Mouse (Mus musculus) liver, postnatal 0 days (tissue): ENCODE measurements at regions not wholly inside any gene's neighbourhood (a gene's known extent, or its start where the extent isn't known, plus 50 kb on each side); places are given as distances from the start of the nearest gene placed in this dataset.

Experiments used
- ATAC-seq: fragments of 200-750 bp; cut with Nextera tagmentation; 2 replicates; pipeline ENCODE4 v1.8.0; 2017; ENCODE audit warnings: mild to moderate bottlenecking, moderate library complexity
- DNase-seq: peaks from one replicate; pipeline ENCODE4 v3.0.0-alpha.2; 2016
- H3K27ac ChIP-seq: fragments of 300-500 bp; sonication (generic); 2 replicates; pipeline ENCODE4 v1.5.1; 2014; ENCODE audit warnings: antibody characterized with exemption, moderate library complexity, mild to moderate bottlenecking, low read depth
- H3K27me3 ChIP-seq: fragments of 300-500 bp; sonication (generic); 2 replicates; pipeline ENCODE4 v1.6.1; 2014; ENCODE audit warnings: low read length, control low read depth, mixed read lengths; ENCODE audit not compliant: insufficient read depth
- H3K36me3 ChIP-seq: fragments of 300-500 bp; sonication (generic); replicated peaks from 2 replicates; pipeline ENCODE4 v1.6.1; 2014; ENCODE audit warnings: mild to moderate bottlenecking, control low read depth, low read length, moderate library complexity, mixed read lengths; ENCODE audit not compliant: insufficient read depth
- H3K4me1 ChIP-seq: fragments of 300-500 bp; sonication (generic); 2 replicates; pipeline ENCODE4 v1.6.1; 2014; ENCODE audit warnings: antibody characterized with exemption, mild to moderate bottlenecking, control low read depth; ENCODE audit not compliant: insufficient read depth
- H3K4me2 ChIP-seq: fragments of 300-500 bp; sonication (generic); 2 replicates; pipeline ENCODE4 v1.6.1; 2014; ENCODE audit warnings: low read depth, mild to moderate bottlenecking, low read length, moderate library complexity, mixed read lengths
- H3K4me3 ChIP-seq: fragments of 300-500 bp; sonication (generic); 2 replicates; pipeline ENCODE4 v1.5.1; 2014; ENCODE audit warnings: low read depth, low read length
- H3K9ac ChIP-seq: fragments of 300-500 bp; sonication (generic); replicated peaks from 2 replicates; pipeline ENCODE4 v1.6.1; 2014; ENCODE audit warnings: mild to moderate bottlenecking, moderate library complexity
- H3K9me3 ChIP-seq: fragments of 300-500 bp; sonication (generic); 2 replicates; pipeline ENCODE4 v1.6.1; 2016; ENCODE audit warnings: mild to moderate bottlenecking, control low read depth, low read length, mixed read lengths
- CTCF ChIP-seq: sonication (generic); IDR thresholded peaks from 2 replicates; pipeline ENCODE4 v1.5.1; 2016; ENCODE audit warnings: antibody characterized with exemption, low read depth
- EP300 ChIP-seq: IDR thresholded peaks from 2 replicates; pipeline ENCODE4 v1.6.1; 2016; ENCODE audit warnings: antibody characterized with exemption, low read depth, mild to moderate bottlenecking
- WGBS: fragments of 180-500 bp; shearing (Covaris S2); extraction: QIAGEN DNeasy Blood & Tissue Kit; methylation state at CpG from one replicate; pipeline ENCODE4 v1.1.7; 2014; ENCODE audit not compliant: insufficient replicate concordance; 5-methylcytosine and 5-hydroxymethylcytosine counted together

- no peak for DNase-seq
- H3K4me2 ChIP-seq: no peak overlapping the region
- no peak overlapping the region for H3K27ac ChIP-seq
- H3K27me3 ChIP-seq: no peaks in the 10 kb centered on the region
- no peaks in the 10 kb centered on the region for H3K9me3 ChIP-seq
- ATAC-seq: no peak
- H3K4me1 ChIP-seq: no peaks in the 10 kb centered on the region
- no peak overlapping the region for H3K4me3 ChIP-seq
- no peak overlapping the region for H3K9ac ChIP-seq
- no peak for TF ChIP-seq CTCF
- TF ChIP-seq EP300: no peak
- H3K36me3 ChIP-seq: no peaks in the 10 kb centered on the region
- 74% methylated on average over 3 of the region's 3 CpGs for WGBS
Observed at GRCm38 (mm10) chr3:137015199-137015598, 325.7 kb upstream of the Emcn start.

- Histone ChIP-seq H3K4me1 (no peaks in the 10 kb centered on the region), H3K36me3 (no peaks in the 10 kb centered on the region), H3K27me3 (no peaks in the 10 kb centered on the region), H3K9me3 (no peaks in the 10 kb centered on the region), H3K4me3 (no peak overlapping the region), H3K4me2 (no peak overlapping the region), H3K9ac (no peak overlapping the region), H3K27ac (no peak overlapping the region)
- ATAC-seq: no peak
- TF ChIP-seq EP300 (no peak), CTCF (no peak)
- DNase-seq: no peak
- WGBS: 67% methylated on average over 3 of the region's 3 CpGs
Observed at GRCm38 (mm10) chr3:137019971-137020634, 320.8 kb upstream of the Emcn start.

GRCm38 (mm10) chr3:137029546-137029945, 311.3 kb upstream of the Emcn start:
- Histone ChIP-seq H3K9ac (no peak overlapping the region), H3K36me3 (no peaks in the 10 kb centered on the region), H3K9me3 (no peaks in the 10 kb centered on the region), H3K4me3 (no peak overlapping the region), H3K4me1 (no peaks in the 10 kb centered on the region), H3K27ac (no peak overlapping the region), H3K27me3 (no peaks in the 10 kb centered on the region), H3K4me2 (no peak overlapping the region)
- 79% methylated on average over 2 of the region's 2 CpGs for WGBS
- no peak for TF ChIP-seq EP300
- no peak for TF ChIP-seq CTCF
- DNase-seq (no peak), ATAC-seq (no peak)

- ATAC-seq: no peak
Observed at GRCm38 (mm10) chr3:137032802-137033201, 308.1 kb upstream of the Emcn start.

GRCm38 (mm10) chr3:137039638-137040037, 301.2 kb upstream of the Emcn start:
- Histone ChIP-seq H3K4me1 (no peaks in the 10 kb centered on the region), H3K27ac (no peak overlapping the region), H3K9ac (no peak overlapping the region), H3K36me3 (no peaks in the 10 kb centered on the region), H3K9me3 (no peaks in the 10 kb centered on the region), H3K27me3 (no peaks in the 10 kb centered on the region), H3K4me2 (no peak overlapping the region), H3K4me3 (no peak overlapping the region)
- 68% methylated on average over 8 of the region's 8 CpGs for WGBS
- DNase-seq (no peak), ATAC-seq (no peak)
- no peak for TF ChIP-seq EP300
- no peak for TF ChIP-seq CTCF

More at GRCm38 (mm10) chr3:137032802-137033201, 308.1 kb upstream of the Emcn start:
- Histone ChIP-seq H3K9me3 (no peaks in the 10 kb centered on the region), H3K4me2 (no peak overlapping the region), H3K4me1 (no peaks in the 10 kb centered on the region), H3K9ac (no peak overlapping the region), H3K27ac (no peak overlapping the region), H3K36me3 (no peaks in the 10 kb centered on the region), H3K4me3 (no peak overlapping the region), H3K27me3 (no peaks in the 10 kb centered on the region)
- WGBS: 72% methylated on average over 2 of the region's 2 CpGs
- TF ChIP-seq EP300 (no peak), CTCF (no peak)
- DNase-seq: no peak

- TF ChIP-seq EP300 (no peak), CTCF (no peak)
- 75% methylated on average over 6 of the region's 6 CpGs for WGBS
- H3K4me1 ChIP-seq: no peaks in the 10 kb centered on the region
- no peak overlapping the region for H3K4me2 ChIP-seq
- ATAC-seq (no peak), DNase-seq (no peak)
- no peak overlapping the region for H3K4me3 ChIP-seq
- H3K9ac ChIP-seq: no peak overlapping the region
- no peak overlapping the region for H3K27ac ChIP-seq
- no peaks in the 10 kb centered on the region for H3K27me3 ChIP-seq
- H3K9me3 ChIP-seq: no peaks in the 10 kb centered on the region
- no peaks in the 10 kb centered on the region for H3K36me3 ChIP-seq
Observed at GRCm38 (mm10) chr3:137056544-137057224, 284.2 kb upstream of the Emcn start.
